Mouse (Mus musculus) left cerebral cortex, adult 8-10 months (tissue): ENCODE measurements around the gene Klhl29. TPM values are rescaled to one million over a fixed set of nuclear protein-coding genes. Genes with fewer than 3 reads are reported as not detected.

Experiments used
- DNase-seq, 2 experiments: peaks; one replicate each; pipeline ENCODE4 v3.0.0; 2022; ENCODE audit warnings: low spot score in 2 of 2
- total RNA-seq, 4 experiments: library from RNA; stranded (reverse); gene quantifications; 2 replicates each; pipeline ENCODE4 v1.2.4; 2022

Klhl29 gene
- total RNA-seq, 4 experiments from 2014 or later: 31.5 to 36.0 (median 32.7) TPM

- DNase-seq: no peak
These were observed 71.6 kb downstream of the Klhl29 start for GRCm38 (mm10) chr12:5303912-5304311.

- DNase-seq: no peak
These were observed 72.4 kb downstream of the Klhl29 start for GRCm38 (mm10) chr12:5303100-5303499.

- no peak for DNase-seq
These were observed 73.6 kb downstream of the Klhl29 start for GRCm38 (mm10) chr12:5301841-5302240.

GRCm38 (mm10) chr12:5296422-5296821 lies 79.1 kb downstream of the Klhl29 start:
- DNase-seq: no peak

- DNase-seq: no peak
These were observed 83.2 kb downstream of the Klhl29 start for GRCm38 (mm10) chr12:5292316-5292715.

GRCm38 (mm10) chr12:5285579-5285978 lies 89.9 kb downstream of the Klhl29 start:
- DNase-seq: no peak

GRCm38 (mm10) chr12:5284961-5285360 lies 90.5 kb downstream of the Klhl29 start:
- DNase-seq: no peak

GRCm38 (mm10) chr12:5283654-5284053 lies 91.8 kb downstream of the Klhl29 start:
- no peak for DNase-seq

GRCm38 (mm10) chr12:5282611-5283010 lies 92.9 kb downstream of the Klhl29 start:
- DNase-seq: no peak

GRCm38 (mm10) chr12:5279873-5280272 lies 95.6 kb downstream of the Klhl29 start:
- DNase-seq: no peak

GRCm38 (mm10) chr12:5277028-5277427 lies 98.5 kb downstream of the Klhl29 start:
- DNase-seq: no peak

GRCm38 (mm10) chr12:5275507-5275936 lies 100.0 kb downstream of the Klhl29 start:
- no peak for DNase-seq

- peak in 1 of 2 experiments; percentile 63 for DNase-seq
These were observed 101.0 kb downstream of the Klhl29 start for GRCm38 (mm10) chr12:5274519-5274944.

GRCm38 (mm10) chr12:5273316-5274047 lies 102.0 kb downstream of the Klhl29 start:
- DNase-seq: peak in 1 of 2 experiments; percentile 63

- no peak for DNase-seq
These were observed 105.0 kb downstream of the Klhl29 start for GRCm38 (mm10) chr12:5270527-5270926.

- DNase-seq: no peak
These were observed 105.5 kb downstream of the Klhl29 start for GRCm38 (mm10) chr12:5269936-5270335.

- DNase-seq: no peak
These were observed 106.4 kb downstream of the Klhl29 start for GRCm38 (mm10) chr12:5269061-5269460.

- peak in 1 of 2 experiments; percentile 89 for DNase-seq
These were observed 107.3 kb downstream of the Klhl29 start for GRCm38 (mm10) chr12:5268188-5268612.

- no peak for DNase-seq
These were observed 108.0 kb downstream of the Klhl29 start for GRCm38 (mm10) chr12:5267271-5268187.

- no peak for DNase-seq
These were observed 108.7 kb downstream of the Klhl29 start for GRCm38 (mm10) chr12:5266773-5267172.

- no peak for DNase-seq
These were observed 114.0 kb downstream of the Klhl29 start for GRCm38 (mm10) chr12:5261476-5261875.

- no peak for DNase-seq
These were observed 116.7 kb downstream of the Klhl29 start for GRCm38 (mm10) chr12:5258779-5259178.
